Mouse (Mus musculus) T-cell, adult 2 months (primary cell): ENCODE results near the gene Ebf3.

Experiments
- DNase-seq: peaks from one replicate; pipeline ENCODE4 v3.0.0; 2022; ENCODE audit warnings: low spot score

Ebf3 gene

GRCm38 (mm10) chr7:137206770-137207285 is 107.4 kb downstream of the Ebf3 start:
- no peak for DNase-seq

GRCm38 (mm10) chr7:137199533-137199932 is 114.7 kb downstream of the Ebf3 start:
- DNase-seq: no peak

DNA sequence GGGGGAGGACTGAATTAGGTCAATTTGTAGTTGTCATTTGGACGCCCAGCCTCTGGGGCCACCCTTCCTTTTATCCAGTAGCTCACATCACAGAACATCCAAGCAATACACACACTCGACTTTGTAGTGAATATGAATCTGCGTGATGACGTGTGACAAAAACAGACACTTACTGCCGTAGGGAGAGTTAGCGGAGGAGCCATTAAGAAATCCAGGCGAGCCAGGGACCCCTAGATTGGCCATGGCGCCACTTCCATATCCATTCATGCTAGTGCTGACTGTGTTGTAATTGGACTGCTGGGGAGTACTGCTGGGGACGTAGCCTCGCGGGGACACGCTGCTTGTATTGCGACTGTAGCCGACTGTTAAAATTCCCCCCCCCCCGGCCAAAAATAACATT is 115.3 kb downstream of the Ebf3 start:
- DNase-seq: no peak

- no peak for DNase-seq
Measured at GRCm38 (mm10) chr7:137197118-137198030, 116.9 kb downstream of the Ebf3 start.

DNA sequence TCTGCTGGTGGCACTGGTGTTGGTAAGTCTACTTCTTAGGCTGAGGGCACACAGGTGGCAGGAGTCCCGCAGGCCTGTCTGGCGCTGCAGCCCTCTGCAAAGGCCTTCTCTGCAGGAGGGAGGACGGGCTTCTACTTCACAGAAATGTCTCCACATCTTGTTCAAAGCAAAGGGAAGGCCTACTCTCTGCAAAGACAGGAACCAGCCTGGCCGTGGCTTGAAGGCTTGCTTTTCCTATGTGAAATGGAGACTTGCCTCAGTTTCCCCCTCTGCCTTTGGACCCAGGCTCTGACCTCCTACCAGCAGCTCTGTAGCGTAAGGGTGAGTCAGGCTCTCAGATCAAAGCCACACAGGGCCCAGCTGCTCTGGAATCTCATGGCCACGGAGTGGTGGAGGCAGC is 117.7 kb downstream of the Ebf3 start:
- no peak for DNase-seq

DNA sequence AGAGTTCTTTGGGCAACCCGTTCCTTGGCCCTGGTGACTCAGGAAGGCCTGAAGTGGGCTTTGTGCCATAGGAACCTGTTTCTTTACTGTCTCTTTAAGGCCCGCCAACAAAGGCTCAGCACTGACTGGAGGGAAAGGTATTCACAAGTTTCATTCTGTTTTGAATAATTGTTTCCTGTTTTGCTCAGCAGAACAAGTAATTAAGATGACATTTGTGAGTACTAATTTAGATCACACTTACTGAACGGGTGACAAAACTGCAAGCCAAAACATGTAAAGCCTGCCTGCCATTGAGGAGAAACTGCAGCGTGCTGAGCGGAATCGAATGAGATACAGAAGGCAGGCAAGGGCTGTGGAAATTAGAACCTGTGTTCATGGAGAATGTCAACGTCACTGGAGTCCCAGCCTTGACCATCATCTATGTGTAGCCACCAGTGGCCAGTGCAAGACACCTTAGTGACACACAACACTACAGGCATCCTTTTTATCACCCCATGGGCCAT is 121.4 kb downstream of the Ebf3 start:
- no peak for DNase-seq

- no peak for DNase-seq
Measured at GRCm38 (mm10) chr7:137191889-137192288, 122.4 kb downstream of the Ebf3 start.

GRCm38 (mm10) chr7:137172278-137172677 is 142.0 kb downstream of the Ebf3 start:
- no peak for DNase-seq

- DNase-seq: no peak
Measured at GRCm38 (mm10) chr7:137159086-137159485, 155.2 kb downstream of the Ebf3 start.

- DNase-seq: no peak
Measured at GRCm38 (mm10) chr7:137154623-137155022, 159.6 kb downstream of the Ebf3 start.

DNA sequence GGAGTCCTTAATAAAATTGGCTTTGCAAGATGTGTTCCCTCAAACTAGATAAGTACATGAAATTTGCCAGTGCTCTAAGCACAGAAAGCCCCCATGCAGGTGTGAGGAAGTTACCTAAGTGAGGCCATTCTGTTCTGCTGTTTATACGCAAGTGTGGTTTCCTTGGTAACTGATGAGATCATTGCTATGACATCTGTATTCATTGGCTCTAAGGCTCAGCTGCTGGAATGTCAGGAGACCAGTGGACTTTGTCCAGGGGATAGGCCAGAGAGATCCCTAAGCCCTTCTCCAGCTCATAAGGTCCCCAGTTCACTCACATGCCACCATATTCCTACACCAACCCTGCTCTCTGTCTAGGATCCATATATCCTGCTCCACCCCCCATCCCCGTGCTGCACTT is 162.4 kb downstream of the Ebf3 start:
- no peak for DNase-seq

DNA sequence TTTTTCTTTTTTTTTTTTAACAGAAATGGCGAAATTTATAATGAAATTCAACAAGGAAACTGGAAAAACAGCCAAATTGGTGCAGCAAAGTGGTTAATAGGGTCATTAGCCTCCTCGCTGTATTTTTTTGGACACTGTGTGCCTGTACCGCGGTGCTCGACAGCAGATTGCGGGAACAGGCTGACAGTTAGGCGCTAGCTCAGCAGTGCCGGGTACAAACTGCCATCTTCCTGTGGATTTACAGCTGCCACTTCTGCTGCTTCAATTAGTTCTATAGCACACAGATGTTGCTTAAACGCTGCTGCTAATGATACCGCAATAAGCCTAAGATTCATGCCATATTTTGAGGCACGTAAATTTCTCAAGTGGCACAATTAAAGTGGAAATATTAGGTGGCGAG is 167.1 kb downstream of the Ebf3 start:
- no peak for DNase-seq
